Mouse (Mus musculus) heart, adult 2 months (tissue): ENCODE data around the gene F5. TPM values are rescaled to one million over a fixed set of nuclear protein-coding genes. Genes with fewer than 3 reads are reported as not detected.

ENCODE experiments used
- DNase-seq, 2 experiments: peaks; one replicate each; pipeline ENCODE4 v3.0.0; 2021
- H3K27ac ChIP-seq: fragments of 200-600 bp; 2 replicates; pipeline ENCODE4 v1.8.1; 2022
- H3K27me3 ChIP-seq: fragments of 200-500 bp; 2 replicates; pipeline ENCODE4 v1.6.1; 2012; ENCODE audit warnings: mild to moderate bottlenecking, low read length, inconsistent platforms, mixed read lengths; ENCODE audit not compliant: control insufficient read depth, insufficient read depth
- H3K36me3 ChIP-seq: fragments of 200-500 bp; 2 replicates; pipeline ENCODE4 v1.6.1; 2012; ENCODE audit warnings: low read length, inconsistent platforms; ENCODE audit not compliant: control insufficient read depth, insufficient read depth
- H3K4me1 ChIP-seq: fragments of 200-500 bp; 2 replicates; pipeline ENCODE4 v1.6.1; 2011; ENCODE audit warnings: low read length; ENCODE audit not compliant: control insufficient read depth, insufficient read depth
- H3K4me3 ChIP-seq: fragments of 200-600 bp; 2 replicates; pipeline ENCODE4 v1.8.1; 2022
- H3K79me2 ChIP-seq: fragments of 200-500 bp; replicated peaks from 2 replicates; pipeline ENCODE4 v1.6.1; 2012; ENCODE audit warnings: mild to moderate bottlenecking, inconsistent platforms, low read length, moderate library complexity, mixed read lengths; ENCODE audit not compliant: control insufficient read depth, insufficient read depth
- H3K9ac ChIP-seq: fragments of 200-500 bp; 2 replicates; pipeline ENCODE4 v1.6.1; 2012; ENCODE audit warnings: low read depth, mild to moderate bottlenecking, control low read depth, inconsistent platforms, low read length, mixed read lengths
- CTCF ChIP-seq: fragments of 200-600 bp; IDR thresholded peaks from 2 replicates; pipeline ENCODE4 v1.8.1; 2022; ENCODE audit warnings: antibody characterized with exemption, mild to moderate bottlenecking, moderate library complexity
- EP300 ChIP-seq: fragments of 200-500 bp; IDR thresholded peaks from 2 replicates; pipeline ENCODE4 v1.6.1; 2011; ENCODE audit warnings: low read depth, low read length, control low read depth; ENCODE audit not compliant: insufficient read depth
- POLR2A ChIP-seq: fragments of 200-500 bp; IDR thresholded peaks from 2 replicates; pipeline ENCODE4 v1.6.1; 2011; ENCODE audit warnings: mild to moderate bottlenecking, low read depth, low read length, control low read depth; ENCODE audit not compliant: insufficient read depth
- WGBS: fragments of 180-500 bp; shearing (Covaris S2); methylation state at CpG from one replicate; pipeline ENCODE4 v1.1.7; 2018; 5-methylcytosine and 5-hydroxymethylcytosine counted together
- intact Hi-C: fragments of 180-260 bp; cut with DNase I; formaldehyde crosslinking; loops from one replicate; pipeline ENCODE4 v1.15.1; 2025
- polyA plus RNA-seq: library from polyadenylated mRNA; depleted of rRNA; stranded (reverse); fragments of >200 nt; gene quantifications from 2 replicates; pipeline ENCODE4 v1.2.3, GENCODE M21; 2012
- total RNA-seq, 2 experiments: library from RNA; stranded (reverse); gene quantifications; 2 replicates each; pipeline ENCODE4 v1.2.3; 2021

The F5 gene
- total and polyA plus RNA-seq, 3 experiments = 0.70 to 5.0 (median 1.5) TPM

GRCm38 (mm10) chr1:164168818-164169217 is 17.2 kb downstream of the F5 start:
- DNase-seq = no peak
- Histone ChIP-seq H3K9ac (no peak overlapping the region), H3K27me3 (no peaks in the 10 kb centered on the region), H3K79me2 (no peaks in the 10 kb centered on the region), H3K27ac (no peak overlapping the region), H3K4me3 (no peak overlapping the region), H3K4me1 (no peaks in the 10 kb centered on the region), H3K36me3 (no peaks in the 10 kb centered on the region)
- 59% methylated on average over 4 of the region's 4 CpGs for WGBS
- intact Hi-C loops = no loop called here
- no peak for TF ChIP-seq POLR2A
- TF ChIP-seq CTCF = no peak
- no peak for TF ChIP-seq EP300

GRCm38 (mm10) chr1:164170434-164170833 is 18.8 kb downstream of the F5 start:
- Histone ChIP-seq H3K27me3 (no peaks in the 10 kb centered on the region), H3K36me3 (no peaks in the 10 kb centered on the region), H3K4me1 (no peaks in the 10 kb centered on the region), H3K27ac (no peak overlapping the region), H3K79me2 (no peaks in the 10 kb centered on the region), H3K9ac (no peak overlapping the region), H3K4me3 (no peak overlapping the region)
- WGBS = 45% methylated on average over 2 of the region's 2 CpGs
- TF ChIP-seq CTCF = no peak
- no peak for TF ChIP-seq EP300
- TF ChIP-seq POLR2A = no peak
- intact Hi-C loops = no loop called here
- no peak for DNase-seq

- no peak overlapping the region for H3K9ac ChIP-seq
- H3K79me2 ChIP-seq = no peaks in the 10 kb centered on the region
- intact Hi-C loops = no loop called here
- no peaks in the 10 kb centered on the region for H3K4me1 ChIP-seq
- no peak overlapping the region for H3K27ac ChIP-seq
- H3K27me3 ChIP-seq = no peaks in the 10 kb centered on the region
- H3K36me3 ChIP-seq = no peaks in the 10 kb centered on the region
- WGBS = 69% methylated on average over 4 of the region's 4 CpGs
- DNase-seq = no peak
- H3K4me3 ChIP-seq = no peak overlapping the region
- TF ChIP-seq POLR2A = no peak
- TF ChIP-seq EP300 = no peak
- TF ChIP-seq CTCF = no peak
Observed at GRCm38 (mm10) chr1:164173145-164173544, 21.5 kb downstream of the F5 start.

- no peaks in the 10 kb centered on the region for H3K79me2 ChIP-seq
- no peaks in the 10 kb centered on the region for H3K36me3 ChIP-seq
- DNase-seq = no peak
- TF ChIP-seq CTCF (no peak), EP300 (no peak), POLR2A (no peak)
- H3K27me3 ChIP-seq = 0 out of 2 replicates have a peak, but pooled peaks cover 2% of the 10 kb centered on the region
- no peaks in the 10 kb centered on the region for H3K4me1 ChIP-seq
- H3K4me3 ChIP-seq = no peak overlapping the region
- H3K9ac ChIP-seq = no peak overlapping the region
- H3K27ac ChIP-seq = no peak overlapping the region
- intact Hi-C loops = no loop called here
Observed at GRCm38 (mm10) chr1:164176856-164177255, 25.2 kb downstream of the F5 start.

GRCm38 (mm10) chr1:164178429-164178828 is 26.8 kb downstream of the F5 start:
- H3K79me2 ChIP-seq = no peaks in the 10 kb centered on the region
- TF ChIP-seq POLR2A = no peak
- H3K27me3 ChIP-seq = 0 out of 2 replicates have a peak, but pooled peaks cover 4% of the 10 kb centered on the region
- no peak for DNase-seq
- no peak overlapping the region for H3K4me3 ChIP-seq
- H3K9ac ChIP-seq = no peak overlapping the region
- intact Hi-C loops = no loop called here
- no peaks in the 10 kb centered on the region for H3K4me1 ChIP-seq
- H3K36me3 ChIP-seq = no peaks in the 10 kb centered on the region
- WGBS = 44% methylated on average over 6 of the region's 6 CpGs
- no peak overlapping the region for H3K27ac ChIP-seq

GRCm38 (mm10) chr1:164184142-164184870 is 32.7 kb downstream of the F5 start:
- Histone ChIP-seq H3K36me3 (no peaks in the 10 kb centered on the region), H3K79me2 (no peaks in the 10 kb centered on the region), H3K4me3 (no peak overlapping the region), H3K27me3 (0 out of 2 replicates have a peak, but pooled peaks cover 4% of the 10 kb centered on the region), H3K9ac (no peak overlapping the region), H3K27ac (no peak overlapping the region), H3K4me1 (no peaks in the 10 kb centered on the region)
- no peak for TF ChIP-seq POLR2A
- peak; percentile 94 for TF ChIP-seq CTCF
- peak in 1 of 2 experiments; percentile 29 for DNase-seq
- WGBS = 33% methylated on average over 16 of the region's 16 CpGs
- intact Hi-C loops = no loop called here
